Mouse (Mus musculus) stomach, embryonic 16.5 days (tissue): ENCODE measurements around the gene Ccdc40. TPM values are rescaled to one million over a fixed set of nuclear protein-coding genes. Genes with fewer than 3 reads are reported as not detected.

ENCODE experiments used
- ATAC-seq: fragments of 200-750 bp; cut with Nextera tagmentation; 2 replicates; pipeline ENCODE4 v1.8.0; 2017; ENCODE audit warnings: moderate number of reproducible peaks, moderate TSS enrichment; ENCODE audit not compliant: insufficient read depth, low FRiP score
- H3K27ac ChIP-seq: fragments of 300-500 bp; sonication (generic); 2 replicates; pipeline ENCODE4 v1.5.1; 2014; ENCODE audit warnings: low read length
- H3K27me3 ChIP-seq: fragments of 300-500 bp; sonication (generic); 2 replicates; pipeline ENCODE4 v1.6.1; 2014; ENCODE audit warnings: low read length, control low read depth, mixed read lengths; ENCODE audit not compliant: control insufficient read depth, insufficient read depth
- H3K36me3 ChIP-seq: fragments of 300-500 bp; sonication (generic); 2 replicates; pipeline ENCODE4 v1.6.1; 2014; ENCODE audit warnings: low read length; ENCODE audit not compliant: control insufficient read depth, insufficient read depth
- H3K4me1 ChIP-seq: fragments of 300-500 bp; sonication (generic); 2 replicates; pipeline ENCODE4 v1.6.1; 2014; ENCODE audit warnings: low read length, control low read depth, mixed read lengths; ENCODE audit not compliant: control insufficient read depth, insufficient read depth
- H3K4me2 ChIP-seq: fragments of 300-500 bp; sonication (generic); 2 replicates; pipeline ENCODE4 v1.6.1; 2014; ENCODE audit warnings: low read depth, low read length, mixed read lengths
- H3K4me3 ChIP-seq: fragments of 300-500 bp; sonication (generic); replicated peaks from 2 replicates; pipeline ENCODE4 v1.5.1; 2014; ENCODE audit warnings: mild to moderate bottlenecking, low read length
- H3K9ac ChIP-seq: fragments of 300-500 bp; sonication (generic); 2 replicates; pipeline ENCODE4 v1.6.1; 2014; ENCODE audit warnings: low read length
- H3K9me3 ChIP-seq: fragments of 300-500 bp; sonication (generic); replicated peaks from 2 replicates; pipeline ENCODE4 v1.6.1; 2016; ENCODE audit warnings: low read length, control low read depth; ENCODE audit not compliant: control insufficient read depth
- WGBS: fragments of 180-500 bp; shearing (Covaris S2); extraction: QIAGEN DNeasy Blood & Tissue Kit; methylation state at CpG from one replicate; pipeline ENCODE4 v1.1.7; 2014; 5-methylcytosine and 5-hydroxymethylcytosine counted together
- polyA plus RNA-seq: library from polyadenylated mRNA; unstranded; fragments of >200 nt; fragmentation: Nextera tagmentation; extraction: Ambion mirVana; gene quantifications from 2 replicates; pipeline ENCODE4 v1.2.1, GENCODE M21; 2015

Ccdc40 gene
- polyA plus RNA-seq, 1 experiment from 2014 or later = 2.4 TPM

GRCm38 (mm10) chr11:119227591-119227990, 781 bp upstream of the Ccdc40 start:
- Histone ChIP-seq H3K27ac (peak overlapping the region; percentile 56), H3K9me3 (no peaks in the 10 kb centered on the region), H3K4me1 (peaks cover 25% of the 10 kb centered on the region), H3K4me3 (peak overlapping the region; percentile 77), H3K36me3 (no peaks in the 10 kb centered on the region), H3K4me2 (peak overlapping the region; percentile 95), H3K9ac (peak overlapping the region; percentile 81), H3K27me3 (peaks cover 2% of the 10 kb centered on the region; the same call in 1 of the 2 replicates)
- WGBS = 1% methylated on average over 12 of the region's 12 CpGs
- no peak for ATAC-seq

- H3K9me3 ChIP-seq = no peaks in the 10 kb centered on the region
- H3K9ac ChIP-seq = peak overlapping the region; percentile 81
Measured at GRCm38 (mm10) chr11:119228846-119229626, 664 bp downstream of the Ccdc40 start.

GRCm38 (mm10) chr11:119234770-119235169, 6.4 kb downstream of the Ccdc40 start:
- H3K4me3 ChIP-seq = no peak overlapping the region
- H3K9me3 ChIP-seq = no peaks in the 10 kb centered on the region
- H3K4me1 ChIP-seq = 0 out of 2 replicates have a peak, but pooled peaks cover 3% of the 10 kb centered on the region
- no peak overlapping the region for H3K4me2 ChIP-seq
- H3K9ac ChIP-seq = no peak overlapping the region
- no peaks in the 10 kb centered on the region for H3K27me3 ChIP-seq
- 92% methylated on average over 10 of the region's 10 CpGs for WGBS
- no peak overlapping the region for H3K27ac ChIP-seq
- H3K36me3 ChIP-seq = no peaks in the 10 kb centered on the region
- ATAC-seq = no peak

More at GRCm38 (mm10) chr11:119228846-119229626, 664 bp downstream of the Ccdc40 start:
- peaks cover 17% of the 10 kb centered on the region for H3K4me1 ChIP-seq
- H3K27me3 ChIP-seq = peaks cover 2% of the 10 kb centered on the region; the same call in 1 of the 2 replicates
- WGBS = under 1% methylated on average over 34 of the region's 34 CpGs
- no peaks in the 10 kb centered on the region for H3K36me3 ChIP-seq
- H3K4me3 ChIP-seq = peak overlapping the region; percentile 77
- H3K27ac ChIP-seq = peak overlapping the region; percentile 31; the same call in 1 of the 2 replicates
- H3K4me2 ChIP-seq = peak overlapping the region; percentile 95
- ATAC-seq = peak; percentile 73; the same call in 1 of the 2 replicates

- no peak overlapping the region for H3K9ac ChIP-seq
- no peak overlapping the region for H3K27ac ChIP-seq
- H3K36me3 ChIP-seq = no peaks in the 10 kb centered on the region
- H3K4me2 ChIP-seq = no peak overlapping the region
- H3K4me3 ChIP-seq = no peak overlapping the region
- 0 out of 2 replicates have a peak, but pooled peaks cover 3% of the 10 kb centered on the region for H3K4me1 ChIP-seq
- ATAC-seq = no peak
- WGBS = 79% methylated on average over 4 of the region's 4 CpGs
- H3K27me3 ChIP-seq = no peaks in the 10 kb centered on the region
- H3K9me3 ChIP-seq = no peaks in the 10 kb centered on the region
Measured at GRCm38 (mm10) chr11:119235596-119235995, 7.2 kb downstream of the Ccdc40 start.

- no peak for ATAC-seq
- no peak overlapping the region for H3K9ac ChIP-seq
- WGBS = 25% methylated on average over 8 of the region's 8 CpGs
- 0 out of 2 replicates have a peak, but pooled peaks cover 3% of the 10 kb centered on the region for H3K4me1 ChIP-seq
- no peak overlapping the region for H3K27ac ChIP-seq
- H3K9me3 ChIP-seq = no peaks in the 10 kb centered on the region
- H3K36me3 ChIP-seq = no peaks in the 10 kb centered on the region
- no peak overlapping the region for H3K4me3 ChIP-seq
- no peaks in the 10 kb centered on the region for H3K27me3 ChIP-seq
- H3K4me2 ChIP-seq = no peak overlapping the region
Measured at GRCm38 (mm10) chr11:119236354-119236753, 8.0 kb downstream of the Ccdc40 start.

- H3K27ac ChIP-seq = no peak overlapping the region
- no peaks in the 10 kb centered on the region for H3K27me3 ChIP-seq
- no peaks in the 10 kb centered on the region for H3K36me3 ChIP-seq
- H3K9me3 ChIP-seq = no peaks in the 10 kb centered on the region
- no peak overlapping the region for H3K4me3 ChIP-seq
- ATAC-seq = no peak
- no peak overlapping the region for H3K4me2 ChIP-seq
- 54% methylated on average over 3 of the region's 3 CpGs for WGBS
- H3K9ac ChIP-seq = no peak overlapping the region
- H3K4me1 ChIP-seq = 0 out of 2 replicates have a peak, but pooled peaks cover 3% of the 10 kb centered on the region
Measured at GRCm38 (mm10) chr11:119237007-119237406, 8.6 kb downstream of the Ccdc40 start.

- peak overlapping the region; percentile 37 for H3K4me3 ChIP-seq
- no peak overlapping the region; the same call in 1 of the 2 replicates for H3K27ac ChIP-seq
- no peaks in the 10 kb centered on the region for H3K9me3 ChIP-seq
- no peaks in the 10 kb centered on the region for H3K36me3 ChIP-seq
- no peaks in the 10 kb centered on the region for H3K27me3 ChIP-seq
- 0 out of 2 replicates have a peak, but pooled peaks cover 3% of the 10 kb centered on the region for H3K4me1 ChIP-seq
- ATAC-seq = peak; percentile 46; the same call in 1 of the 2 replicates
- peak overlapping the region; percentile 59 for H3K4me2 ChIP-seq
- 26% methylated on average over 20 of the region's 20 CpGs for WGBS
- H3K9ac ChIP-seq = peak overlapping the region; percentile 70
Measured at GRCm38 (mm10) chr11:119237568-119238304, 9.4 kb downstream of the Ccdc40 start.

GRCm38 (mm10) chr11:119238305-119238721, 9.9 kb downstream of the Ccdc40 start:
- Histone ChIP-seq H3K9ac (peak overlapping the region; percentile 70), H3K27me3 (no peaks in the 10 kb centered on the region), H3K4me3 (peak overlapping the region; percentile 37), H3K9me3 (no peaks in the 10 kb centered on the region), H3K4me1 (0 out of 2 replicates have a peak, but pooled peaks cover 3% of the 10 kb centered on the region), H3K4me2 (peak overlapping the region; percentile 59), H3K27ac (peak overlapping the region; percentile 6; the same call in 1 of the 2 replicates), H3K36me3 (no peaks in the 10 kb centered on the region)
- peak; percentile 65 for ATAC-seq
- WGBS = 7% methylated on average over 11 of the region's 11 CpGs
